Mouse (Mus musculus) CH12F3 (cell line): ENCODE results near the gene Atp2b1.

ENCODE experiments used
- in situ Hi-C: fragments of 300-500 bp; cut with MboI; formaldehyde crosslinking; loops from 2 replicates; pipeline ENCODE4 v1.14.3; 2020; ENCODE audit warnings: low sequenced_read_pairs

Atp2b1 gene

DNA sequence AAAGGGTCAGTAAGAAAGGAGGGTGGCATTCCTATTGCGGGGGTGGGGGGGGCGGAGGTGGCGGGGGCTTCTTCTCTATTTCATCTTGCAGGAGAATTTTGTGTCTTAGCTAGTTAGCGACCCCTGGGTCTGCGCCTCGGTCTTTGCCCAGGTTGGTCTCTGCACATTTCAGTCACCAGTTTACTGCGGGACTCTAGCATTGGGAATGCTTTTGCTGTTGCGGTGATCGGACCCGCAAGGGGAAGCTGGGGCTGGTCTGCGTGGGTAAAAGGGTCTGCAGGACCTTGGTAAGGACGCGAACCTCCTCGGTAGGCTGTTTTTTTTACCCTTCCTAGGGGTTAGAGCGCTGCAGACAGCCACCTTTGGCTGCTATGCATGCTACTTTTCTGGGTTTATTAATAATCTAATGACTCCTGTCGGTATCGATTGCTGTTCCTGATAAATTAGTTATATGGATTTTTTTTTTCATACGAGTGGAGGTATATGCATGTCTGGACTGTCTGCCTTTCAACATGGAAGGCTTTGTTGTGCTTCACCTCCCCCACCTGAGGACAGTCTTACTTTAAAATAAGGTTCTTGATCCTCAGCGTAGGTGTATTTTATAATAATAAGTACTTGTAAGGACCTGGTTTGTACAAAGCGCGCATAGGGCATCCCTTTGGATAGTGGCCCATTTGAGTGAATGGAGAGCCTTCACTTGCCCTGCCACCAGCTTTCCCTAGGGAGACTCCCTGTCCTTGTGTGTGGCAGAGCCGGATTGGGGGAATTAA is 2.0 kb downstream of the Atp2b1 start:
- in situ Hi-C loops = no loop called here

GRCm38 (mm10) chr10:98916781-98917340 is 2.7 kb downstream of the Atp2b1 start:
- in situ Hi-C loops = no loop called here

DNA sequence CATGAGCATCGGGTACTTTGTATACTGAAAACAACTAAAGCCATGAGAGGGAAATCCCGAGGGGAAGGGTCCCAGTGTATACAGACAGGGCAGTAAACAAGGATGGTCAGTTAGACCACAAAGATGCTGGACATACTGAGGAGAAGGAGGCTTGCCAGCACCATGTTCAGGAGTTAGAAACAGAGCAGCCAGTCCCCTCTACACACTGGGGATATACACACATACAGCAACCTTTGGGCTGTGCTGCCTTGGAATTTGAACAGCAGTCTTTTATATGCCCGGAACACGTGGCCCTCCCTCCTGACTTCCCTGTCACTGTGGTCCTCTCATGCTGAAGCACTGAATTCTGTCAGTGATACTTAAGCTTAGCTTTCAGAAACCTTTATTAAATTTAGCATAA is 10.9 kb downstream of the Atp2b1 start:
- in situ Hi-C loops = no loop called here

DNA sequence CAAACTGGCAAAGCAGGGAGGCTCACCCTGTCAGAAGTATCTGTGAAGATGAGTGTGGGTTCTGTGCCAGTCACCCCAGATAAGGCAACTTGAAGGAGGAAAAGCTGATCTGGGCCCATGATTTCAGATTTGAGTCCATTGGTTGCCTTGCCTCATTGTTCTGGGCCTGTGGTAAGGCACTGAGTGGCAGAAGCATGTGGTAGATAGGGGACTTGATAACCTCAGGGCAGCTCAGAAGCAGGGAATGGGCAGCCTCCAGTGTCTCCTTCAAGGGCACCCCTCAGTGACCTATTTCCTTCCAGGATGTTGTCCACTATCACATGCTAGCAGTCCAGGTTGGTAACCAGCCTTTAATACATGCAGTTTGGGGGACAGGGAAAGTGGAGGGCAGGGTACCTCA is 12.8 kb downstream of the Atp2b1 start:
- in situ Hi-C loops = no loop called here

DNA sequence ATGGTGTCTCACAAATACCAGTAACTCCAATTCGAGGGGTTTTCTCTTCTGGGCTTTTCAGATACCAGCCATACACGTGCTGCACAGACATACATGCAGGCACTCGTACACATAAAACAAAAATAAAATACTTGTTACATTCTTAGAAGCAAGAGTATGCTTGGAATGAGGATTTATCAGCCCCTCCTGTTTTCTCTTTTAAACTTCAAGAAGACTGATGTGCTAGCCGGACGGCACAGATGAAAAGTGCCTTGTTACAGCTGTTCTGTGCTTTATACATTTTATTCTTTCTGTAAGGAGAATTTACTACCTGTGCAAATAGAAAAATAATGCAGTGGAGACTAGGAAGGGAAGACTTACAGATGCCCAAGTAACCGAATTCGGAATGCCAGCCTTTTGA is 15.2 kb downstream of the Atp2b1 start:
- in situ Hi-C loops = no loop called here

GRCm38 (mm10) chr10:98930143-98930542 is 15.9 kb downstream of the Atp2b1 start:
- in situ Hi-C loops = no loop called here

GRCm38 (mm10) chr10:98940137-98940536 is 25.9 kb downstream of the Atp2b1 start:
- in situ Hi-C loops = no loop called here

GRCm38 (mm10) chr10:98940799-98941198 is 26.6 kb downstream of the Atp2b1 start:
- in situ Hi-C loops = no loop called here

GRCm38 (mm10) chr10:98941991-98942390 is 27.8 kb downstream of the Atp2b1 start:
- in situ Hi-C loops = no loop called here

DNA sequence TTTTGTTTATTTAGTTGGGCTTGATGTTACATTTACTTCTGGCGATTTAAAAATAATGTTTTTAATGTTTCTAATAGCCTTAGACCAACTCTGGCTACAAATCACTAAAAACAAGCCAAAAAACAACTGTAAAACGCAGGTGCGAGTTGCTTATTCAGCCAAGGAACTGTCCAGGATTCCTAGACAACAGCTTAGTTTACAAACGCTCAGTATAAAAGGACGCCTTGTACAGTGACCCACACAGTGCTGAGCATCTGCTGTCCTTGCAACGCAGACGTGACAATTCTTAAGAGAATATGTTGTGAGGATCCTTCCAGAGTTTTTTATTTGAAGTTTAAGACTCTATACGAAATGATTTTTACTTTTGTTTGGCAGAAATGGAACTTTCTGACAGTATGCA is 28.8 kb downstream of the Atp2b1 start:
- in situ Hi-C loops = no loop called here

DNA sequence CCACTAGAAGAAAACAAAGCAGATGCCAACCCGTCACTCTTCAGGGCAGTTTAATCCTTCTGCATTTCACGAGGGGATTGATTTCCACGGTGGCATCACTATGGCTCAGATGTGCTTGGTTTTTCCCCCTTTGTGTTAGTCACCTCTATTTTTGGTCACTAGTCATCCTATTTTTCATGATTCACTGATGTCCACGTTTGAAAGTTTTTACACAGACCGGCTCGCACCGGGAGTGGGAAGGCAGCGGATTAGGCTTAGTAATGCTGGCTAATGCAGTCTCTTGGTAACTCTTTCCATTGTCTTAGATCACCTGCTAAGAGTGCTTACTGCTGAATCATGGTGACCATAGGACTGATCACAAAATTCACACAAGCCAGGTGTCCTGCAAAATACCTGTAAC is 29.7 kb downstream of the Atp2b1 start:
- in situ Hi-C loops = no loop called here

DNA sequence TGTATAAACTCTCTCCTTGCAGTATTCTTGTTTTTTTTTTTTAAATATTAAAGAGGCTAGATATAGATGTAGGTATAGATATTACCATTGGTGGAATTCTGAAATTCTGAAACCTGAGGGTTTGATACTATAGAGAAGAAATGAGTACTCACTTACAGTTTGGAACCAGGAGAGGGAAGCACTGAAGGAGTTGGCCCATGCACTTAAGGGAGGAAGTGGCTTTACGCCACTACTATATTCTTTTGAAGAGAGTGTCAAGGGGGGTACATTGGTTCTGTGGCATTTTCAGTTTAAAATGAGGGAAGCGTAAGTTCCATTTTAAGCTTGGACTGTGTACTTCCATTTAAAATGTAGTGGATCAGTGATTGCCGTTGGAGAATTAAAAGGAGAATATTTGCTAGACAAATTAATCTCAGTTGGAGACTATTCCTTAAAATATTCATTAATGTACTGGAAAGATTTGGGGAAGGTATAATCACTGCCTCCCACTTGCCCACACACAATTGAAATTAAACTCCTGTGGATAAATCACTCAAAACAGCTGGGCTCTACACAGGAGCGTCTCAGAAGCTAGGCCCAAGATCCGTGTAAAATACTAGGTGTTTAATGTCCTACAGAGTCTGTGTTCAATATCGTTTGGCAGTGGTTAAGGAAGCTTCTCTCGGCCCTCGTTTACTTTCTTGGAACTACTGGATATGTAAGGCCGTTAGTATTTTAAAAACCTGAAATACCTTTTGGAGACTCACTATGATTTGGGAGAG is 32.0 kb downstream of the Atp2b1 start:
- in situ Hi-C loops = no loop called here

- in situ Hi-C loops = no loop called here
These were observed 33.0 kb downstream of the Atp2b1 start for GRCm38 (mm10) chr10:98947206-98947605.

DNA sequence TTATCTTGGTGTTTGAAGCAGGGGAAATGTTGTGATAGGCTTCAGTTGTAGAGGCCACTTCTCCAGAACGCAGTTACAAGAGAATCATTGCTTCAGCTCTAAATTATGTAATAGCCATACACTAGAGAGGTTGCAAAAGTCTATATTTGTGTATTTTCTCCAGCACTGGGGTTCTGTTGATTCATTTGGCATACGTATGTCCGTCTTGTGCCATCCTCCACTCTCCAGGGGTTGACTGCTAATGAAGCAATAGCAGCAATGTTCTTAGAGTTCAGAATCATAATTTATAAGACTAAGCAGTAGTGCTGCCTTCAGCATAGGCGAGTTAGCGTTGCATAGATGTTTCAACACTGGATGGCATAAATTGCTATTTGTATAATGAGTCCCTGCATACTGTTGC is 33.9 kb downstream of the Atp2b1 start:
- in situ Hi-C loops = no loop called here

- in situ Hi-C loops = no loop called here
These were observed 35.5 kb downstream of the Atp2b1 start for GRCm38 (mm10) chr10:98949750-98950149.

DNA sequence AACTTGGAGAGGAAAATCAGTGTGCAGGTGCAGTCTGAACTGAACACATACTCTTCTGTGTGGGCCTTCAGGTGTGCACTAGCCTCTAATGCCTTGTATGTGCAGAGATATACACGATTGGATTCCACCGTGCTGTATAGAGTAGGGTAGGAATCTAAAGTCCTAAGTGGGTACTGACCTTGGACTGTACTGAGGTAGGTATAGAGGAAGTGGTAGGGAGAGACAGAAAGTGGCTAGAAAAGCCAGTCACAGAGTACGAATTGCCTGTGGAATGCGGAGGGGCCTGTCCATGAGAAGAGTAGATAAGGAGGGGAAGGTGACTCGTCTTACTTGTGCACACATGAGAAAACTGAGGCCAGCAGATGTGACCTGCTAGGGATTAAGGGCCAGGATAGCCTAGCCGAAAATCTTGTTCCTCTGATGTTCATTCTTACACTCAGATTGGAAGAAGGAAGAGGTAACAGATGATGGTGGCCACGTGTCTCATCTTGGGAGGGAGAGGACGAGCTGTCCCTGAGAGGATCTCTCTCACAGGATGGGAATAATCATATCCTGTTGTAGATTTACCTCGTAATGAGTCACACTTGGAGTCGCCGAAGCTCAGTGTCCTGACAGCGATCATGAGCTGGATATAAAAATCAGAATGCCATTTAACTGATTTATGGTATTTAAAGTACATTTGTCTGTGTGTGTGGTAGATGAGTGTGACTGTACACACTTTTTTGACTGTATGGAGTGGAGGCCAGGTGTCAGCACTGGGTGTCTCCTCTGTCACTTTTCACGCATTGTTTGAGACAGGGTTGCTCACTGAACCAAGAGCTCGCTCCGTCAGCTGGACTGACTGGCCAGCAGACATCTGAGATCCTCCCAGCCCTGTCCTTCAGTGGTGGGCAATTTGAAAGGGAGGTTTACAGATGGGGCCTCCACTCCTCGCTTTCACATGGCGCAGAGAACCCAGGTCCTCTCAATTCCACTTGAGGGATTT is 37.4 kb downstream of the Atp2b1 start:
- in situ Hi-C loops = no loop called here

GRCm38 (mm10) chr10:98954230-98954993 is 40.2 kb downstream of the Atp2b1 start:
- in situ Hi-C loops = no loop called here

GRCm38 (mm10) chr10:98956124-98956523 is 41.9 kb downstream of the Atp2b1 start:
- in situ Hi-C loops = no loop called here

GRCm38 (mm10) chr10:98958752-98959151 is 44.5 kb downstream of the Atp2b1 start:
- in situ Hi-C loops = no loop called here

DNA sequence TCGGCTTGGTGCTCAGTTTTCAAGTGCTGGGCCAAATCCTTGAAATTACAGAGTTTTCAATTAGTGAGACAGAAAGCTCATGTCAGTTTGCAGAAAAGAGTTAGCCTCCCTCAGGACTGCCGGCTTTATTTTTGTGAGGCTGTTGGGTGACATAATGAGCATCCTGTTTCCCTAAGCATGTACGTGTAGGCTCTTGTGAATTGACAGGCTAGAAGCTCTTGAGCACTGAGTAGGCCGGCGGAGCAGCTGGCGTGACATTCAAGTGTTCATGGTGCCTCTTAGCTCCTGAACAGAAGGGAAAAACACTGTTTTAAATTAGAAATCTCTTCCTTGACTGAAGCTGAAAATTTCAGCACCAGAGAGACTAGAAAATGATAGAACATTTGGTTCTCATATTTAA is 45.2 kb downstream of the Atp2b1 start:
- in situ Hi-C loops = no loop called here
